Mouse (Mus musculus) forebrain, postnatal 0 days (tissue): Measurements from ENCODE around the gene Mark2. TPM values are rescaled to one million over a fixed set of nuclear protein-coding genes. Genes with fewer than 3 reads are reported as not detected.

Experiments
- ATAC-seq: fragments of 200-750 bp; cut with Nextera tagmentation; 2 replicates; pipeline ENCODE4 v1.8.0; 2017; ENCODE audit warnings: mild to moderate bottlenecking, moderate library complexity
- DNase-seq: peaks from one replicate; pipeline ENCODE4 v3.0.0-alpha.2; 2015
- H3K27ac ChIP-seq: fragments of 300-500 bp; sonication (generic); 2 replicates; pipeline ENCODE4 v1.5.1; 2014; ENCODE audit warnings: low read depth, mild to moderate bottlenecking, antibody characterized with exemption, low read length, moderate library complexity, mixed read lengths
- H3K27me3 ChIP-seq: fragments of 300-500 bp; sonication (generic); 2 replicates; pipeline ENCODE4 v1.6.1; 2014; ENCODE audit warnings: mild to moderate bottlenecking, low read length, mixed read lengths; ENCODE audit not compliant: insufficient read depth
- H3K36me3 ChIP-seq: fragments of 300-500 bp; sonication (generic); 2 replicates; pipeline ENCODE4 v1.6.1; 2014; ENCODE audit warnings: mild to moderate bottlenecking, moderate library complexity; ENCODE audit not compliant: insufficient read depth
- H3K4me1 ChIP-seq: fragments of 300-500 bp; sonication (generic); 2 replicates; pipeline ENCODE4 v1.6.1; 2014; ENCODE audit warnings: antibody characterized with exemption; ENCODE audit not compliant: insufficient read depth
- H3K4me2 ChIP-seq: fragments of 300-500 bp; sonication (generic); 2 replicates; pipeline ENCODE4 v1.6.1; 2014; ENCODE audit warnings: low read depth, mild to moderate bottlenecking, moderate library complexity
- H3K4me3 ChIP-seq: fragments of 300-500 bp; sonication (generic); 2 replicates; pipeline ENCODE4 v1.5.1; 2014; ENCODE audit warnings: low read depth, low read length, mixed read lengths
- H3K9ac ChIP-seq: fragments of 300-500 bp; sonication (generic); 2 replicates; pipeline ENCODE4 v1.6.1; 2014; ENCODE audit warnings: mild to moderate bottlenecking
- H3K9me3 ChIP-seq: fragments of 300-500 bp; sonication (generic); 2 replicates; pipeline ENCODE4 v1.6.1; 2016; ENCODE audit warnings: low read length
- CTCF ChIP-seq: sonication (generic); IDR thresholded peaks from 2 replicates; pipeline ENCODE4 v1.5.1; 2016; ENCODE audit warnings: antibody characterized with exemption, control low read depth, low read depth
- WGBS: fragments of 180-500 bp; shearing (Covaris S2); extraction: QIAGEN DNeasy Blood & Tissue Kit; methylation state at CpG from one replicate; pipeline ENCODE4 v1.1.7; 2014; 5-methylcytosine and 5-hydroxymethylcytosine counted together
- polyA plus RNA-seq: library from polyadenylated mRNA; unstranded; fragments of >200 nt; fragmentation: Nextera tagmentation; extraction: Ambion mirVana; gene quantifications from 2 replicates; pipeline ENCODE4 v1.2.1, GENCODE M21; 2015
- total RNA-seq: library from RNA; depleted of rRNA; stranded (reverse); fragments of >200 nt; gene quantifications from 2 replicates; pipeline ENCODE4 v1.2.3, GENCODE M21; 2014

The Mark2 gene
- total and polyA plus RNA-seq, 2 experiments from 2014 or later = 35.7 to 38.7 TPM

DNA sequence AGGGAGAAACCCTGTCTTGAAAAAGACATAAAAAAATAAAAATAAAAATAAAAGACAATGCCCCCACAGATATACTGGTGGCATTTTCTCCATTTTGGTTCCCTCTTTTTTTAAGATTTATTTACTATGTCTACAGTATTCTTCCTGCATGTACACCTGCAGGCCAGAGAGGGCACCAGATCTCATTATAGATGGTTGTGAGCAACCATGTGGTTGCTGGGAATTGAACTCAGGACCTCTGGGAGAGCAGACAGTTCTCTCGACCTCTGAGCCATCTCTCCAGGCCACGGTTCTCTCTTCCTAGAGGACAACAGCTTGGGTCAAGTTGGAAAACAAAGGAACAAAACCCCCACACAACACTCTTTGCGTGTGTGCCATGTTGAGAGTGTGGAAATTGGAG lies 79.7 kb downstream of the Mark2 start:
- no peaks in the 10 kb centered on the region for H3K36me3 ChIP-seq
- no peaks in the 10 kb centered on the region for H3K27me3 ChIP-seq
- H3K4me2 ChIP-seq = no peak overlapping the region
- H3K4me1 ChIP-seq = peaks cover 16% of the 10 kb centered on the region
- DNase-seq = no peak
- TF ChIP-seq CTCF = no peak
- no peaks in the 10 kb centered on the region for H3K9me3 ChIP-seq
- no peak for ATAC-seq
- WGBS = 98% methylated on average over 3 of the region's 3 CpGs
- H3K9ac ChIP-seq = no peak overlapping the region
- H3K4me3 ChIP-seq = no peak overlapping the region
- H3K27ac ChIP-seq = no peak overlapping the region

DNA sequence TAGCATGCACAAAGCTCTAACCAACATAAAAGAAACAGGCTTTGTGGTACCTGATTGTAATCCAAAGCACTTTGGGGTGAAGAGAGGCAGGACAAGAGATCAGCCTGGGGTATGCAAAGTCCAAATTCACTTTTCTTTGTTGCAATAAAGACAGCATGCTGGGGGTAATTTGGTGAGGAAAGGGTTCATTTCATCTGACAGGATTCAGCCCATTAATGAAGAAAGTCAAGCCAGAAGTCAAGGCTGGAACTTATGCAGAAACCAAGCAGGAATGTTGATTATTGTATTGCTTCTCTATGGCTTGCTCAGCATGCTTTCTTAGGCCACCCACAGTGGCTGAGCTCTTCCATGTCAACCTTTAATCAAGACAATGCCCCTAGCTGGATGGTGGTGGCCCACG lies 80.2 kb downstream of the Mark2 start:
- no peak for DNase-seq
- Histone ChIP-seq H3K4me1 (peaks cover 11% of the 10 kb centered on the region), H3K4me2 (no peak overlapping the region), H3K4me3 (no peak overlapping the region), H3K36me3 (no peaks in the 10 kb centered on the region), H3K9me3 (no peaks in the 10 kb centered on the region), H3K27me3 (no peaks in the 10 kb centered on the region), H3K9ac (no peak overlapping the region), H3K27ac (no peak overlapping the region)
- 83% methylated on average over 1 of the region's 1 CpGs for WGBS
- no peak for TF ChIP-seq CTCF
- no peak for ATAC-seq

DNA sequence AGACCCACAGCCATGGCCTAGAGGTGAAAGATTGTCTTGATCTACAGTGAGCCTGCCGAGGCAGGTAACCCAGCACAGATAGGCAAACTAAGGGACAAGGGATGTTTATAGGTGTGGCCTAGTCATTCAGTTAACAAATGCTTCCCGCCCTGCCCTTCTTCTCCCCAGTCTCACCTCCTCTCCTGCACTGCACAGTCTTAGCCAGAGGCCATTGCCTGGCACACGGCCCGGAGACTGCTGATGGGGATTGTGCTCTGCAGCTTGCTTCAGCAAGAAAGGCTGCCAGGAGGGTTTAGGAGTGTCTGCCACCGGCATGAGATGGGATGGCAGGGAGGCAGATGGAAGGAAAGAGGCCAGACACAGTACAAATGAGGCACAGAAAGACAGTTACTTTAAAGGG lies 83.8 kb downstream of the Mark2 start:
- ATAC-seq (peak; percentile 18; the same call in 1 of the 2 replicates), DNase-seq (no peak)
- Histone ChIP-seq H3K27ac (no peak overlapping the region), H3K4me2 (no peak overlapping the region), H3K4me3 (no peak overlapping the region), H3K4me1 (no peaks in the 10 kb centered on the region), H3K27me3 (no peaks in the 10 kb centered on the region), H3K9ac (no peak overlapping the region), H3K36me3 (no peaks in the 10 kb centered on the region), H3K9me3 (no peaks in the 10 kb centered on the region)
- 51% methylated on average over 5 of the region's 5 CpGs for WGBS
- TF ChIP-seq CTCF = no peak

- TF ChIP-seq CTCF = no peak
- Histone ChIP-seq H3K4me2 (no peak overlapping the region), H3K27ac (no peak overlapping the region), H3K9me3 (no peaks in the 10 kb centered on the region), H3K4me3 (no peak overlapping the region), H3K36me3 (no peaks in the 10 kb centered on the region), H3K27me3 (no peaks in the 10 kb centered on the region), H3K4me1 (no peaks in the 10 kb centered on the region), H3K9ac (no peak overlapping the region)
- whole genome bisulfite sequencing = 84% methylated on average over 3 of the region's 3 CpGs
- DNase-seq (no peak), ATAC-seq (no peak)
Observed at GRCm38 (mm10) chr19:7246021-7246420, 95.6 kb downstream of the Mark2 start.

DNA sequence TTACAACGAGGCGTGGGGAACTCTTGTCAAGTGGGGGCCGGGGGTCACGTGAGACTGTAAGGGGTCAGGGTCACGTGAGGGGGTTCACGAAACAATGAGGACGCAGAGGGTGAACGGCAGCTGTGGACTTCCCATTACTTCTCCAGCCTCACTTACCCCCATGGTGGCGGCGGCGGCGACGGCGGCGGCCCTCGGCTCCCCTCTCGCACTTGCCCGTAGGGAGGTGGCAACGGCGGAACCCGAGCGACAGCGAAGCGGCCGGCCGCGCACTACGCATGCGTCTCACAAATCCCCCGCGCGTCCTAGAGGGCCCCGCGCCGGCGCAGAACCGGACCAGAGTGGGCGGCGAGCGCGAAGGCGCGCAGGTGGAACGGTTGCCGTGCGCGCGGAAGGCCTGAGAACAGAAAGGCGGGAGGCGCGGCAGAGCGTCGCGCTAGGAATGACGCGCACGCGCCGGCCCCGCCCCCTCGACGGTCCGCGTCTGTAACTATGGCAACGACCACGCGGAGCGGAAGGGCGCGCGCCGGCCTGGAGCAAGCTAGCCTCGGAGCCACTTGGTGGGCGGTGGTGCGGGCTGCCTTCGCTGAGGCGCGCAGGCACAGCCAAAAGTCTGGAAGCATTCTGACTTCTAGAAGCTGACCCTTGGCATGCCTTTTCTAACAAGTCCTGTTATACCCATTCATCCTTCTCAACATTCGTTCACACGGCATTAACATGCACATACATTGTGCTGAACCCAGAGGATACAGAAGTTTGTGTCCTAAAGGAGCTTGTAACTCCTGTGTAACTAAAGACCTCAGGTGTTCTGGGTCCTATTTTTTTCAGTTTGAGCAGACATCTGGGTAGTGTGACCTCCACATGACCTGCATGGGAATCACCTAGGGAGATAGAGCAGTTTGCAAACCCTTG lies 100.6 kb downstream of the Mark2 start, which contains the start of gene Naa40:
TSS of gene Naa40 (minus strand) at position 402 of the 909 bp plus-strand sequence.
- Histone ChIP-seq H3K27me3 (no peaks in the 10 kb centered on the region), H3K4me3 (peak within 1 kb of the TSS; percentile 80), H3K9me3 (no peaks in the 10 kb centered on the region), H3K4me1 (peaks cover 6% of the 10 kb centered on the region; the same call in 1 of the 2 replicates), H3K27ac (peak within 1 kb of the TSS; percentile 82), H3K9ac (peak within 1 kb of the TSS; percentile 75), H3K36me3 (no peaks in the 10 kb centered on the region), H3K4me2 (peak within 1 kb of the TSS; percentile 98)
- 2% methylated on average over 80 of the region's 80 CpGs for WGBS
- DNase-seq (peak; percentile 98), ATAC-seq (peak; percentile 98)
- TF ChIP-seq CTCF = no peak

DNA sequence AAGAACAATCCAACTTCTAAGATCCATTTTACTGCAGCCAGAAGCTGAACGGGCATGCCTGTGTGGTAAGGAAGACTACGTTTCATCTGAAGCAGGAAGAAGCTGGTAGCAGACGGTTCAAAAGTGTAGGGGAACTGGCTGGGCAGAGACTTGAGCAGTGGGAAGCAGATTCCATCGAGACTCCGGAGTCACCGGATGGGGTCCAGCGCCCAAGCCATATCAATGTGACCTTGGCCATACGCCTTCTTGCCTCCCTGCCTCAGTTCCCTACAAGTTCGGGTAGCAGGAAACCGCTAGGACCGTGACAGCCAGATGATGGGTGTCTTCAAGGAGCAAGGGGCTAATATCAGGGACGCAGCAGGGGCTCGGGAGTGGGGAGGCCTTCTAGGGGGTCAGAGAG lies 101.4 kb downstream of the Mark2 start:
- H3K4me1 ChIP-seq = peaks cover 6% of the 10 kb centered on the region; the same call in 1 of the 2 replicates
- no peak for TF ChIP-seq CTCF
- no peak for DNase-seq
- H3K4me2 ChIP-seq = peak overlapping the region; percentile 98
- no peaks in the 10 kb centered on the region for H3K9me3 ChIP-seq
- peak overlapping the region; percentile 82; the same call in 1 of the 2 replicates for H3K27ac ChIP-seq
- no peak for ATAC-seq
- 3% methylated on average over 13 of the region's 13 CpGs for WGBS
- H3K36me3 ChIP-seq = no peaks in the 10 kb centered on the region
- peak overlapping the region; percentile 75 for H3K9ac ChIP-seq
- peak overlapping the region; percentile 80 for H3K4me3 ChIP-seq
- no peaks in the 10 kb centered on the region for H3K27me3 ChIP-seq

- peak overlapping the region; percentile 75 for H3K9ac ChIP-seq
- peaks cover 6% of the 10 kb centered on the region; the same call in 1 of the 2 replicates for H3K4me1 ChIP-seq
- no peaks in the 10 kb centered on the region for H3K27me3 ChIP-seq
- peak overlapping the region; percentile 98 for H3K4me2 ChIP-seq
- DNase-seq (no peak), ATAC-seq (no peak)
- no peaks in the 10 kb centered on the region for H3K36me3 ChIP-seq
- 78% methylated on average over 3 of the region's 3 CpGs for WGBS
- no peaks in the 10 kb centered on the region for H3K9me3 ChIP-seq
- no peak for TF ChIP-seq CTCF
- no peak overlapping the region for H3K27ac ChIP-seq
- H3K4me3 ChIP-seq = no peak overlapping the region
Observed at GRCm38 (mm10) chr19:7239574-7239973, 102.1 kb downstream of the Mark2 start.
